Mouse (Mus musculus) megakaryocyte-erythroid progenitor cell, adult 5 weeks (primary cell): Measurements from ENCODE around the gene Ccdc169. TPM values are rescaled to one million over a fixed set of nuclear protein-coding genes. Genes with fewer than 3 reads are reported as not detected.

Experiments
- polyA plus RNA-seq: library from polyadenylated mRNA; stranded (reverse); fragments of >175 nt; gene quantifications from 2 replicates; pipeline ENCODE4 v1.2.3, GENCODE M21; 2012

Ccdc169 gene
- polyA plus RNA-seq, result not detected in 2 replicates

GRCm38 (mm10) chr3:55137039-55137438, at the start of gene Ccdc169:
Ccdc169 (plus strand) TSS chr3:55137339.

GRCm38 (mm10) chr3:55111935-55112709, 25.0 kb upstream of the Ccdc169 start, which contains the start of gene Spg20:
Spg20 (plus strand) TSS chr3:55112108.

GRCm38 (mm10) chr3:55181766-55182165, 44.6 kb downstream of the Ccdc169 start, which contains the start of gene Sohlh2:
Sohlh2 (plus strand) TSS chr3:55182028.

Other genes with a start within 250 kb of the Ccdc169 start
- gene Sertm1, start 221.5 kb upstream of the Ccdc169 start, polyA plus RNA-seq, result not detected in 2 replicates
- gene Ccna1, start 81.8 kb upstream of the Ccdc169 start, polyA plus RNA-seq, result not detected in 2 replicates
- 7.6 and 7.7 TPM in 2 replicates for gene Spg20, start 25.2 kb upstream of the Ccdc169 start, polyA plus RNA-seq
- gene Sohlh2, start 44.7 kb downstream of the Ccdc169 start, polyA plus RNA-seq, result not detected in 2 replicates
- 0.01 TPM in 1 of 2 replicates, not detected in the other for gene Dclk1, start 105.0 kb downstream of the Ccdc169 start, polyA plus RNA-seq